Mouse (Mus musculus): ENCODE measurements at regions not wholly inside any gene's neighbourhood (a gene's known extent, or its start where the extent isn't known, plus 50 kb on each side); places are given as distances from the start of the nearest gene placed in this dataset.

DNA sequence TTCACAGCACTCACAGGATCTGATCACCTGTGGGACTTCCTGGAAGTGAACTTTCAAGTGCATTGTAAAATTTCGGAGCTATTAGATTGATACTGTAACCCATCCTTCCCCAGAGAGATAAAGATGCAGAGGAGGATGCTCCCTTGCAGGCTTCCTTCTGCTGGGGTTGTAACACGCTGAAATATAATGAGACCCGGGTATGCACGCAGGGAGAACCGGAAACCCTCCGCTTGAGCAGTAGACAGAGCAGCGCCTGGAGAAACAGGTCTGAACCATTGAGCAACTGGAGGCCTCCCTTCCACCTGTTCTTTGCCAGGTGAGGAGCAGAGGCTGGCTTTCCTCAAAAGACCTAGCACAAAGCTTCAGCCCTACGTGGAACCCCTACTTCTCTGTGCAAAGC is 135.3 kb downstream of the Diras2 start:
- TF ChIP-seq CTCF (conservative IDR thresholded peaks at IDR 0.05; ENCODE audit: low read length) (no peak), POU5F1 (IDR thresholded peaks at IDR 0.05; ENCODE audit: borderline replicate concordance, low read length) (no peak)

All from E14TG2a.4 (cell line).